Mouse (Mus musculus): ENCODE data around the gene Rfxap.

- TF ChIP-seq CTCF (IDR thresholded peaks at IDR 0.05; ENCODE audit: control insufficient read depth, insufficient read depth, low read length) (no peak), POLR2A (IDR thresholded peaks at IDR 0.05; ENCODE audit: borderline replicate concordance, control insufficient read depth, low read depth, low read length) (no peak)
Observed at GRCm38 (mm10) chr3:54753411-54753810, 54.2 kb downstream of the Rfxap start.

Data from bone marrow, adult 2 months (tissue).